Mouse (Mus musculus) lung, embryonic 15.5 days (tissue): Measurements from ENCODE around the gene Dnajb1. TPM values are rescaled to one million over a fixed set of nuclear protein-coding genes. Genes with fewer than 3 reads are reported as not detected.
A peak's percentile ranks its signal among the peaks of the same experiment; 100 is the strongest.

Source experiments
- ATAC-seq: fragments of 200-750 bp; cut with Nextera tagmentation; 2 replicates; pipeline ENCODE4 v1.8.0; 2017; ENCODE audit warnings: moderate number of reproducible peaks, borderline replicate concordance; ENCODE audit not compliant: low FRiP score, low TSS enrichment; ENCODE audit errors: extremely low read depth
- H3K27ac ChIP-seq: fragments of 300-500 bp; sonication (generic); 2 replicates; pipeline ENCODE4 v1.5.1; 2015; ENCODE audit warnings: moderate library complexity, mild to moderate bottlenecking, inconsistent platforms
- H3K27me3 ChIP-seq: fragments of 300-500 bp; sonication (generic); 2 replicates; pipeline ENCODE4 v1.6.1; 2015; ENCODE audit warnings: inconsistent platforms
- H3K36me3 ChIP-seq: fragments of 300-500 bp; sonication (generic); 2 replicates; pipeline ENCODE4 v1.6.1; 2015; ENCODE audit warnings: inconsistent platforms
- H3K4me1 ChIP-seq: fragments of 300-500 bp; sonication (generic); 2 replicates; pipeline ENCODE4 v1.6.1; 2015; ENCODE audit warnings: inconsistent platforms
- H3K4me2 ChIP-seq: fragments of 300-500 bp; sonication (generic); 2 replicates; pipeline ENCODE4 v1.6.1; 2015; ENCODE audit warnings: inconsistent platforms, mild to moderate bottlenecking, moderate library complexity
- H3K4me3 ChIP-seq: fragments of 300-500 bp; sonication (generic); 2 replicates; pipeline ENCODE4 v1.5.1; 2015; ENCODE audit warnings: mild to moderate bottlenecking, inconsistent platforms
- H3K9ac ChIP-seq: fragments of 300-500 bp; sonication (generic); 2 replicates; pipeline ENCODE4 v1.6.1; 2015; ENCODE audit warnings: inconsistent platforms
- H3K9me3 ChIP-seq: fragments of 300-500 bp; sonication (generic); 2 replicates; pipeline ENCODE4 v1.6.1; 2016; ENCODE audit warnings: inconsistent platforms
- WGBS: fragments of 180-500 bp; shearing (Covaris S2); methylation state at CpG from one replicate; pipeline ENCODE4 v1.1.7; 2015; 5-methylcytosine and 5-hydroxymethylcytosine counted together
- polyA plus RNA-seq: library from polyadenylated mRNA; unstranded; fragments of >200 nt; fragmentation: Nextera tagmentation; extraction: Ambion mirVana; gene quantifications from 2 replicates; pipeline ENCODE4 v1.2.1, GENCODE M21; 2015

The Dnajb1 gene
- polyA plus RNA-seq, 1 experiment from 2014 or later = 67.4 TPM

- 88% methylated on average over 10 of the region's 10 CpGs for WGBS
- peaks cover 33% of the 10 kb centered on the region for H3K4me1 ChIP-seq
- H3K4me3 ChIP-seq = no peak overlapping the region
- no peak for ATAC-seq
- H3K4me2 ChIP-seq = no peak overlapping the region
- H3K27ac ChIP-seq = no peak overlapping the region
- no peaks in the 10 kb centered on the region for H3K9me3 ChIP-seq
- no peaks in the 10 kb centered on the region for H3K27me3 ChIP-seq
- peaks cover 34% of the 10 kb centered on the region for H3K36me3 ChIP-seq
- H3K9ac ChIP-seq = no peak overlapping the region
Measured at GRCm38 (mm10) chr8:83571791-83572190, 36.2 kb upstream of the Dnajb1 start.

GRCm38 (mm10) chr8:83572246-83572812 lies 35.7 kb upstream of the Dnajb1 start:
- Histone ChIP-seq H3K36me3 (peaks cover 34% of the 10 kb centered on the region), H3K9ac (no peak overlapping the region), H3K4me3 (no peak overlapping the region), H3K4me1 (peaks cover 38% of the 10 kb centered on the region), H3K9me3 (no peaks in the 10 kb centered on the region), H3K27ac (no peak overlapping the region), H3K4me2 (no peak overlapping the region), H3K27me3 (no peaks in the 10 kb centered on the region)
- 84% methylated on average over 5 of the region's 5 CpGs for WGBS
- no peak for ATAC-seq

GRCm38 (mm10) chr8:83573140-83573875 lies 34.7 kb upstream of the Dnajb1 start:
- Histone ChIP-seq H3K36me3 (peaks cover 34% of the 10 kb centered on the region), H3K4me3 (no peak overlapping the region), H3K4me2 (no peak overlapping the region), H3K9me3 (no peaks in the 10 kb centered on the region), H3K27ac (no peak overlapping the region), H3K27me3 (no peaks in the 10 kb centered on the region), H3K4me1 (peaks cover 36% of the 10 kb centered on the region), H3K9ac (no peak overlapping the region)
- no peak for ATAC-seq
- 76% methylated on average over 18 of the region's 18 CpGs for WGBS

GRCm38 (mm10) chr8:83574631-83575315 lies 33.2 kb upstream of the Dnajb1 start:
- H3K4me3 ChIP-seq = no peak overlapping the region
- no peaks in the 10 kb centered on the region for H3K9me3 ChIP-seq
- ATAC-seq = no peak
- H3K27ac ChIP-seq = peak overlapping the region; percentile 96
- H3K9ac ChIP-seq = no peak overlapping the region
- peaks cover 48% of the 10 kb centered on the region for H3K4me1 ChIP-seq
- peaks cover 31% of the 10 kb centered on the region for H3K36me3 ChIP-seq
- H3K4me2 ChIP-seq = no peak overlapping the region
- H3K27me3 ChIP-seq = no peaks in the 10 kb centered on the region
- 70% methylated on average over 15 of the region's 15 CpGs for WGBS

- WGBS = 52% methylated on average over 17 of the region's 17 CpGs
- no peak overlapping the region for H3K4me3 ChIP-seq
- ATAC-seq = peak; percentile 37
Measured at GRCm38 (mm10) chr8:83575561-83576515, 32.2 kb upstream of the Dnajb1 start.

GRCm38 (mm10) chr8:83576516-83576895 lies 31.5 kb upstream of the Dnajb1 start:
- Histone ChIP-seq H3K27ac (peak overlapping the region; percentile 96), H3K9me3 (no peaks in the 10 kb centered on the region), H3K4me3 (no peak overlapping the region), H3K4me2 (no peak overlapping the region; the same call in 1 of the 2 replicates), H3K9ac (no peak overlapping the region), H3K36me3 (peaks cover 17% of the 10 kb centered on the region), H3K27me3 (no peaks in the 10 kb centered on the region), H3K4me1 (peaks cover 50% of the 10 kb centered on the region)
- 29% methylated on average over 3 of the region's 4 CpGs for WGBS
- peak; percentile 4; the same call in 1 of the 2 replicates for ATAC-seq

More at GRCm38 (mm10) chr8:83575561-83576515, 32.2 kb upstream of the Dnajb1 start:
- Histone ChIP-seq H3K4me2 (peak overlapping the region; percentile 41), H3K9me3 (no peaks in the 10 kb centered on the region), H3K36me3 (peaks cover 21% of the 10 kb centered on the region), H3K9ac (peak overlapping the region; percentile 21; the same call in 1 of the 2 replicates), H3K4me1 (peaks cover 48% of the 10 kb centered on the region), H3K27me3 (no peaks in the 10 kb centered on the region), H3K27ac (peak overlapping the region; percentile 96)

GRCm38 (mm10) chr8:83576921-83577320 lies 31.1 kb upstream of the Dnajb1 start:
- Histone ChIP-seq H3K27me3 (no peaks in the 10 kb centered on the region), H3K9ac (no peak overlapping the region), H3K27ac (peak overlapping the region; percentile 96), H3K36me3 (peaks cover 12% of the 10 kb centered on the region), H3K9me3 (no peaks in the 10 kb centered on the region), H3K4me1 (peaks cover 50% of the 10 kb centered on the region), H3K4me2 (peak overlapping the region; percentile 17), H3K4me3 (no peak overlapping the region)
- 46% methylated on average over 4 of the region's 4 CpGs for WGBS
- no peak for ATAC-seq

GRCm38 (mm10) chr8:83577384-83577791 lies 30.6 kb upstream of the Dnajb1 start:
- peak overlapping the region; percentile 17; the same call in 1 of the 2 replicates for H3K4me2 ChIP-seq
- H3K27ac ChIP-seq = peak overlapping the region; percentile 96
- no peaks in the 10 kb centered on the region for H3K27me3 ChIP-seq
- no peak overlapping the region for H3K4me3 ChIP-seq
- WGBS = 31% methylated on average over 9 of the region's 9 CpGs
- peaks cover 50% of the 10 kb centered on the region for H3K4me1 ChIP-seq
- H3K36me3 ChIP-seq = peaks cover 8% of the 10 kb centered on the region
- no peaks in the 10 kb centered on the region for H3K9me3 ChIP-seq
- H3K9ac ChIP-seq = no peak overlapping the region
- ATAC-seq = no peak

GRCm38 (mm10) chr8:83578131-83579055 lies 29.6 kb upstream of the Dnajb1 start:
- 63% methylated on average over 17 of the region's 17 CpGs for WGBS
- Histone ChIP-seq H3K27ac (peak overlapping the region; percentile 65), H3K4me2 (no peak overlapping the region), H3K4me1 (peaks cover 50% of the 10 kb centered on the region), H3K9ac (no peak overlapping the region), H3K27me3 (no peaks in the 10 kb centered on the region), H3K4me3 (no peak overlapping the region), H3K9me3 (no peaks in the 10 kb centered on the region), H3K36me3 (no peaks in the 10 kb centered on the region)
- ATAC-seq = no peak

- Histone ChIP-seq H3K4me3 (no peak overlapping the region), H3K4me1 (peaks cover 44% of the 10 kb centered on the region), H3K9me3 (no peaks in the 10 kb centered on the region), H3K4me2 (no peak overlapping the region), H3K36me3 (no peaks in the 10 kb centered on the region), H3K27me3 (no peaks in the 10 kb centered on the region), H3K9ac (no peak overlapping the region), H3K27ac (no peak overlapping the region)
- ATAC-seq = no peak
- WGBS = 84% methylated on average over 8 of the region's 8 CpGs
Measured at GRCm38 (mm10) chr8:83579676-83580075, 28.3 kb upstream of the Dnajb1 start.
